Mouse (Mus musculus): ENCODE measurements at regions not wholly inside any gene's neighbourhood (a gene's known extent, or its start where the extent isn't known, plus 50 kb on each side); places are given as distances from the start of the nearest gene placed in this dataset.
"Not testable (repeated sequence)": the region's sequence is repeated elsewhere in the genome, so short reads cannot be mapped to it uniquely, and the experiment has no call there.

DNA sequence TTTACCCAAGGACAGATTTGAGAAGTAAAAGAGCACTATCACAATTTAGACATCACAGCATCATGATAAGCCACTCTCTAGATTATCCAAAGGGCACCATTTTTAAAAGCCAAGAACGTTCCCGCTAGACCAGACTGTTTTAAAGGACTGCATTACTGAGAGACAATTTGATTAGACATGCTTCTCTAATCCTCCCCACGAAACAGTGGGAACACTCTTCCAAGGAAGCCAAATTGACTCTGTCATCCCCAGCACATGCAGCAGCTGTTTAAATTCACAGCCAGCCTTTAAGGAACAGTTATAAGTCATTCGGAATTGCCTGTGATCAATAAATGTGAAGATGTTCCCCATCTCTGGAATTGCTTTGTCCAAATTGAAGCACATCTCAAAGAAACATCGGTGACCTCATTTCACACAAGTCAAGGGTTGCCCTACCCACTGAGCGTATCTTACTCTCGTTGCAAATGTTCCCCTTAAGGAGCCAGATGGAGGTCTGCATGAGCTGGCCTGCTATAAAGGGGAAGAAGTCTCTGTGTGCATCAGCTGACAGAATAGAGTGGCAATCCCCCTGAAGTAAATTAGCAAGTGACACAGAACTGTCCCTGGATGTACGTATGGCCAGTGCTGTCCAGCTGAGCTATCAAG is 393.2 kb downstream of the Pid1 start:
- DNase-seq (ENCODE audit: low spot score in 2 of 2), result peak in 1 of 2 experiments; percentile 10

- DNase-seq (ENCODE audit: low spot score in 2 of 2), result not testable (repeated sequence)
Measured at GRCm38 (mm10) chr1:83964631-83965030, 399.3 kb downstream of the Pid1 start.

DNA sequence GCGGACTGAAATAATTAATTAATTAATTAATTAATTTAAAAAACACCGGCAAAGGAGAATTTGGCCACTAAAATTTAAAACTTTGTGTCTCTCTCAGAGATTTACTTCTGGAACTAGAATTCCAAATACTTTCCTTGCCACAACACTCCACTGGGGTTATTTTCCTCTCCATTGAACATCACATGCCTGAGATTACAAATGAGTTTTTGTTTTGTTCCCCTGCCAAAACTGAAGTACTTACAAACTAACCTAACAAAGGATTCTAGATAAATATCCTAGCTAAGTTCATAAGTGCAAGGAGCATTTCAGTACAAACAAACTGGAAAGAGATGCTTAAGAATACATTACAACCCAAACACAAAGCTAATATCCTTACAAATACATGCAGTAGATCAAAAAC is 402.2 kb downstream of the Pid1 start:
- no peak for DNase-seq (ENCODE audit: low spot score in 2 of 2)

GRCm38 (mm10) chr1:83959756-83960155 is 404.2 kb downstream of the Pid1 start:
- no peak for DNase-seq (ENCODE audit: low spot score in 2 of 2)

DNA sequence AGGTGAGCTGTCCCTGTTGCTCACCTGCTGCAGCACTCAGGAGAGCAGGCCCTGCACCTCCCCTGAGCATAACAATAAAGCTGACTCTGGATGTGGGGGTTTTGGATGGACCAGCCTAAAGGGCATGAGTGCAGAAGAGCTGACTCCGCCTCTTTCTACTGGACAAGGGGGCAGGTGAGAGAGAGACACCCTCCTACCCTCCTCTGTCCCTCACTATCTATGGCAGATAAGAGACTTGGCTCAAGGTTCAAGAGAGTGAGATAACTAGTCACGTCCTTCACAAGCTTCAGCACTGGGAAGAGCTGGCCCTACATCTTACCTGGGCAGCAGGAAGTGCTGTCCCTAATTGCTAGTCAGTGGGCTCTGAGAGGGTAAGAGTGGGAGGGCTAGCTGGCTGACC is 441.1 kb downstream of the Pid1 start:
- no peak for DNase-seq (ENCODE audit: low spot score in 2 of 2)

- no peak for DNase-seq (ENCODE audit: low spot score in 2 of 2)
Measured at GRCm38 (mm10) chr1:83915454-83915853, 448.5 kb downstream of the Pid1 start.

GRCm38 (mm10) chr1:83907347-83907746 is 456.6 kb downstream of the Pid1 start:
- no peak for DNase-seq (ENCODE audit: low spot score in 2 of 2)

DNA sequence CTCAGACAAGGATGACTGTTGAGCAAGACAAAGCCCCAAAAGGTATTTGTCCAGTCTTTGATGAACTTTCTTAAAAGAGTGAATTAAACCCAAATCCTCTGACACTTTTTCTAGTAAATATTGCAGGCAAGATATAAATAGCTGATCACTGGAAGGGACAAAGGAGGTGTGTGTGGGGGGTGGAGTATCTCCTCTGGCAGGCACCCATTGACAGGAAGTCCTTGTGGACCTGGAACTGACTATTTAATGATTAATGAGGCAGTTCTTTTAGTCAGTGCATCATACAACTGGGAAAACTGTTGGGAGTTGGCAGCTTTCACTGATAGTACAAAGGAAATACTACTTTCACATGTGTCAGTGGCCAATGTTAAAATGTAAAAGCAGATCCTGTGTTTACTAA is 457.1 kb downstream of the Pid1 start:
- no peak for DNase-seq (ENCODE audit: low spot score in 2 of 2)

DNA sequence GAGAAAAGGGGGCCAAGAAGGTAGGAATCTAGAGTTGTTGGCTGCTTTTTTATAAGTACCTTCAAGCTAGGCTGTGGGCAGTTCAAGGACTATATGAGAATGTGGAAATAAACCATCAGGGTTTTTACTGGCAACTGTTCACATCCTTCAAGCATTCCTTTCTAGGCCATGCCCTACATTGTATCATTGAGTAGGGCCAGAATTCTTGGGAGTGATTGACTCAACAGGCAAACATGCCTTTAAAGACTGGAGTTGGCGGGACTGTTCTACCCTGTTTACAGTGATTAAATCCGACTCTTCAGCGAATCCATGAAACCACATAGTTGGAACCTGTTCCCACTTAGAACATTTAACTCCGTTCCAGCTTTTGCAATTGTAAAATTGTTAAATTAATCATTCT is 463.8 kb downstream of the Pid1 start:
- DNase-seq (ENCODE audit: low spot score in 2 of 2), result no peak

DNA sequence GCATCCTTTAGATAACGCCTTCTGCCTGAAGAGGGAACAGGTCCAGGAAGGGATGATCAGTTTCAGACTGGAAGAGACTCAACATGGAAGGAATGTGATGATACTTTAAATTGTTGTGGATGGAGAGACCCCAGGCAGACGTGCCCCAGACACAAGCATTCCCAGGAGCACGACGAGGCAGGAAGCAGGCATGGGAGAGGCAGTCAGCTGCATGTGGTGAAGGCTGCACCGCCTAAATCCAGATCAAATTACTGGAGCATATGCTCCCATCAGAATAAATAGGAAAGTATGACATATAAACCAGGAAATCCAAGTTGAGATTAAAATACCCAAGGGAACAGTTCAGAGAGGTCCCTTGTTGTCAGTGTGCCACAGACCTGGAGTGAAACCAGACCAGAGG is 467.3 kb downstream of the Pid1 start:
- DNase-seq (ENCODE audit: low spot score in 2 of 2), result no peak

DNA sequence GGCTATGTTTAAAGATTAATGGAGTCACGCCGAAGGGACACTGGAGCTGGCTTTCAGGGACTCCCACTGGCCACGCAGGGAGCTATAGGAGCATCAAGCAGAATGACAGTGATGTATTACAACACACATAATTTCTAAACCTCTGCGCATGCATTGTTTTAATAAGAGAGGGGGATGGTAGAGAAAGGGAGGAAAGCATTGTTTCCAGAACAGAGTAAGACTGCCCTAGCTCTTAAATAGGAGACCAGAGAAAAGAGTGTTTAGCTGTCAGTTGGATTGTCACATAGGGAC is 471.1 kb upstream of the Sphkap start:
- no peak for DNase-seq (ENCODE audit: low spot score in 2 of 2)

DNA sequence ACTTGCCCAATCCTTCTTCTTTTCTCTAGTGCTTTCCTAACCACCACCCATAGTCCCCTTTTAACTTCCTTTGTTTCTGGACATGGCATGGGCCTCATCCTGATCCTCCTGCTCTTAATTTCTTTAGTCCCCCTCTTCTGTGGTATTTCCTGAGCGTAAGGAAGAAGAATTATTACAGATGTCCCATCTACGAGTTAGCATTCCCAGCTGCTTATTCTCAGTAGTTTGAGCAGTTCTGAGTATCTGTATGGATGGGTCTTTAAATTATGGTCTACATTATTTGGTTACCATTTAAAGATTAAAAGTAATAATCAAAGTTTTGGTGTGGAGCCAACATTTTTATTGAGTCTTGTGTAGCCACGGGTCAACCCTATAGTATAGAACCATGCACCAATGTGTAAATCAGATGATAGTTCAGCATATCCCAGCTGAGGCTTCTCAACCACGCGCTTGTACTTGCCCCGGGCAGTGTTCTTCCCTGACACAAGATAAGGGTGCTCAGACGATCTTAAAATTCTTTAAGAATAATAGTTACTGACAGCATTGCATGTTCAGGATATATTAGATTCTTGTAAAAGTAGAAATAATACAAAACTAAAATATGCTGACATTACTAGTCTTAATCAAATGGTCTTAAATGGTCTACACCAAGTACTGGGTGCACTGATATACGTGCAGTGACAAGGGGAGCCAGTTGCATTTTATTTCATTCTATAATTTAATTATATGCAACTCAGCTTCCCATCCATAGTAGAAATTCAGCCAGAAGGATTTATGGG is 470.5 kb upstream of the Sphkap start:
- DNase-seq (ENCODE audit: low spot score in 2 of 2), result no peak

DNA sequence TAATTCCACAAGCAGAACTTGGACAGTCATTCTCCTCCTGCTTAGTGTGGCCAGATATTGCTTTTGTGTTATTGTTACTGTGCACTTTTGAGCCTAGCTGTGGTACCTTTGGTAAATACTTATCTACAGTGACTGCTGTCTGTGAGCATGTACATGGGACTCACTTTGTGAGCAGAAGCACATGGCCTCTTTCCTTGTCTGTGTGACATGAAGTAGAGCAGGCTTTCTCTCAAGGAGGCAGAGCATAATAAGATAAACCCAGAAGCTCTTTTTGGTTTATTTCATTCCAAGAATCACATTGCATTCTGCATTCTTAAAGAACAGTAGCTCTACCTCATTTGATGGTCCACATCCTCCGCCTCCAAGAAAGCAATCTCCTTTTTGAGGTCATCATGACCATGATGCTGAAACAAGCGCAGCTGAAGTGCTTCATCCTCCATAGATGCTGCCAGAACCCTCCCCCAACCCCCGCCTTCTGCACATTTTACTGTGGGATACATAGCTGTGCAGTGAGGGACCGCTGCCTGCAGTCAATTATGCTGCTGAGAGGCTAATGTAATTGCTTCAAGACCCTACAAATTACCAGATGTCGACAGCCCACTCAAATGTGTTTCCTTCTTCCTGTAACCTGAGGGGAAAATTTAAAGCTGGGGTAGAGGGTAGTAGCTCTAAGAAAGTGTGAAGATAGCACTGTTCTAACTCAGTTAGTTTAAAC is 463.0 kb upstream of the Sphkap start:
- DNase-seq (ENCODE audit: low spot score in 2 of 2), result no peak

DNA sequence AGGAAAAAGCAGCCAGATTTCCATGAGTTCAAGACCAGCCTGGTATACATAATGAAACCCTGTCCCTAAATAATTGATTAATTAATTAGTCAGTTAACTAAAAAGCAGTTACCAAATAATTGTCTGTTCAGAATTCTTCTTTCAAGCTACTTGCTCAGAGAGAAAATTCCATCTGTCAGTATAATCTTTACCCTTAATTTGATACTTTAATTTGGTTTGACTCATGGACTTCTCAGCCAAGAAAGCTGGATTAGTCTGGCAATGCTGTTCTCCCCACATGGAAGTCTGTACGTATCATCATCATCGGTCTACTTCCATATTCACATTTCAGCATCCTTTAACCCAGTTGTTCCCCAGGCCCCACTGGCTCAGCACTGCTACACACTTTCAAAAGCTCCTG is 461.0 kb upstream of the Sphkap start:
- no peak for DNase-seq (ENCODE audit: low spot score in 2 of 2)

DNA sequence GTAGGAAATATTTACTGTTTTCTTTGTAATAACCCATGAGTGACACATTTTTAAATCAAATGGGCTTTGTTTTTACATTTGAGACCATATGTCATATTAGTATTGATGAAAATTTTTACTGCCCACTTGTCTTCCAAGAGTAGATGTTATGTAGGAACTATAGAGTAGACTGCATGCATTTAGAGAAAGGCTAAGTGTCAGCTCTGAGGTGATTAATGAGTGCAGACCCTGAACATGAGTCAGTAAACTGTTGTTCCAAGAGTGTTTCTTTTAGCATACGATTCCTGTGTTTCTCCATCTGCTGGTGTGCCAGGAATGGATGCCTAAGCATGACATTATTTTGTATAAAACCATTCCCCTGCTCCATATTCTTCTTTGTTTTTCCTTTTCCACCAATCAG is 454.5 kb upstream of the Sphkap start:
- no peak for DNase-seq (ENCODE audit: low spot score in 2 of 2)

DNA sequence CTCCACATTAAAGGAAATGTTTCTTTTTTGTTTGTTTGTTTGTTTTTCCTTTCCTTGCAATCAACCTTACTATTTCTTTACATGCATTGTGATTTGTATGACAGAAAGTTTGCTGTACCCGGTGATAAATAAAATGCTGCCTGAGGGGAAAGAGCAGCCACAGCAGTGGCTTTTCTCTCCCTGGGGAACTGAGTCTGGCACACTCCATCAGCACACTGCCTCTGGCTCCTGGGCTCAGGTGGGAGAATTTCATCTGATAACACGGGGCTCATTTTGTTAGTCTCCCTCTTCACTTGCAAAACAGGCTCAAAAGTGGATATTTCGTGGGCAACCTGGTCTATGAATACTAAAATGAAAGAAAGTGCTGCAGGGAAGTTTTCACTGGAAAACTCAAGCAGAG is 454.1 kb upstream of the Sphkap start:
- no peak for DNase-seq (ENCODE audit: low spot score in 2 of 2)

DNA sequence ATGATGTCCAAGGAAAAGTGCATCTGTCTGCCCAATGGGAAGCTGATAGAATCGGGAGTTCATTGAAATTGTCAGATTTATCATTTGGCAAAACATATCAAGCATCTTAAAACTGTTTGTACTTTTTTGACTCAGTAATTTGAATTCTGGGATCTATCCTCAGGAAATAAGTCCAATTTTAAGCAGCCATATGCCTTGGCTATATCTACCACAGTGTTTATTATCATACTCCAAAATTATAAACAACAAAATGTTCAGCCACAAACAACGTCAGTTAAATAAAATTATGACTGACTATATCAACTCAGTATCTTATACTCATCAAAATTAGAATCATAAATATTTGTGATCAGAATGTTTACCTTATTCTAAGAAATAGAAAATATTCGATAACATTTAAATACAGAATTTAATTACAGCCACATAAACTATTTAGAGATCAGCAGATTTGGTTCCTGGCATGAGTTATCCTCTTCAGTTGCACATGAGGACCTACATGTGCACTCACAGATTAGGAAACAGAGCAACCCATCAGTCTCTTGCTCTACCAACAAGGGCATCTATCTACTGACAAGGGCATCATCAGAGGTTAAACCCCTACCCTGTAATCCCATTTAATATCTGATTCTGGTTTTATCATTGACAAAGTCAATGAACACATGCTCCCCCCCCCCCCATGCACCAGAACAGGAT is 451.9 kb upstream of the Sphkap start:
- no peak for DNase-seq (ENCODE audit: low spot score in 2 of 2)

- no peak for DNase-seq (ENCODE audit: low spot score in 2 of 2)
Measured at GRCm38 (mm10) chr1:83853996-83854395, 446.0 kb upstream of the Sphkap start.

DNA sequence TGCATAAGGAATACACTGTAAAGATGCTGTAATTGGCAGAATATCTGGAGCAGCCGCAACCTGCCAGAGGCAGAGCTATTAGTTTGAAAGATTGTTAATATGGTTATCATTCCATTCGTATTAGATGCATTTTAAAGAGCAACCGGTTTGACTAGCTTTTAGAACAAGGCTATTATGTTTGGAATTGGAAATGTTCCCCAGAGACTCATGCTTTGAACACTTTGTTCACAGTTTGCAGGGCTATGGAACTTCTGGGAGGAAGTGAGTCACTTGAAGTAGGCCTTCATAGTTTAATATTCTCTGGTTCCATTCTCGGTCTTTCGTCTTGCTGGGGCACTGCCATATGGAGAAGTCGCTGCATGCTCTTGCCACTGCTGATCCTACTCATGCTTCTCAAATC is 443.1 kb upstream of the Sphkap start:
- DNase-seq (ENCODE audit: low spot score in 2 of 2), result peak in 1 of 2 experiments; percentile 14

DNA sequence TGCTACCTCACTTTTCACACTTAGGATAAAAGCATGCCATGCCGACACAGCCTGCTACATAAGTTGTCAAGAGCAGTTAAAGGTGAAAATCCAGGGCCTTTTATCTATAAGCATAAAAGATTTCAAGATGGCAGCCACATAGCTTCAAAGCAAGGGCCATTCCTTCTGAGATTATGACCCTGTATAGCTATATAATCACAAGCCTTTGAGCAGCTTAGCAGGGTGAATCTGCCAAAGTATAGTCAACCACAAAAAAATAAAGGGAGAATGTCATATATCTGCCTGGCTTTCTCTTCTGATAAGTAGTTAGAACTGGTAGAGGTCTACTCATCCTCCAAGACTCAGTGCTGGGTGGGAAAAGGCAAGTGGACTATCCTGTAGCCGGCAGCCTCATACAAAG is 440.4 kb upstream of the Sphkap start:
- DNase-seq (ENCODE audit: low spot score in 2 of 2), result no peak

- DNase-seq (ENCODE audit: low spot score in 2 of 2), result no peak
Measured at GRCm38 (mm10) chr1:83847992-83848391, 440.0 kb upstream of the Sphkap start.

DNA sequence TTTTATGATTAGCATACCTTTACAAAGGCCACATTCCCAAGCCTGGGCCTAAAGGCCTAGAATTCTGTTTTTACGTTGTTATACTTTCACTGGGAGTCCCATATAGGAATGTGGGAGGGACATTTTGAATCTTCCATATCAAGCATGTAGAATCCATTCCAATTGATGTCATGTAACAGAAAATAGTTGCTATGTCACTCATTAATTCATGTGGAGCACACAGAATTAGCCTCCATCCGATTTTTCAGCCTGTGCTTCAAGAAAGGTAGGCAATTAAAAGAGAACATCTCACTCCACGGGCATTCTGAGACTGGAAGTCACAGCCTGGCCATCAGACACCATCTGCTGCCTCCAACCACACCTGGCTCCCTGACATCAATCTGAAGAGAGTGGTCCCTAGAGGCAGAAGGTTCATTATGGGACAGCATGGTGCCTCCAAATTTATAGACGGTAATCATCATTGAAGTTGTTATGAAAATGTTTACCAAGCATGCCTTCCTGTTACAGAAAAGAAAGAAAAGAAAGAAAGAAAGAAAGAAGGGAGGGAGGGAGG is 436.9 kb upstream of the Sphkap start:
- DNase-seq (ENCODE audit: low spot score in 2 of 2), result no peak
